Mouse (Mus musculus) forebrain, embryonic 10.5 days (tissue): ENCODE data around the gene Sgms2. TPM values are rescaled to one million over a fixed set of nuclear protein-coding genes. Genes with fewer than 3 reads are reported as not detected.
A peak's percentile ranks its signal among the peaks of the same experiment; 100 is the strongest.

Source experiments
- DNase-seq: peaks from one replicate; pipeline ENCODE4 v3.0.0-alpha.2; 2017; ENCODE audit warnings: low spot score; ENCODE audit errors: extremely low spot score
- H3K27ac ChIP-seq: fragments of 300-500 bp; sonication (generic); 2 replicates; pipeline ENCODE4 v1.5.1; 2016; ENCODE audit warnings: mild to moderate bottlenecking
- H3K27me3 ChIP-seq: fragments of 300-500 bp; sonication (generic); 2 replicates; pipeline ENCODE4 v1.6.1; 2016; ENCODE audit warnings: mild to moderate bottlenecking; ENCODE audit not compliant: poor library complexity, severe bottlenecking
- H3K36me3 ChIP-seq: fragments of 300-500 bp; sonication (generic); replicated peaks from 2 replicates; pipeline ENCODE4 v1.6.1; 2016; ENCODE audit warnings: mild to moderate bottlenecking, moderate library complexity
- H3K4me1 ChIP-seq: fragments of 300-500 bp; sonication (generic); 2 replicates; pipeline ENCODE4 v1.6.1; 2016
- H3K4me3 ChIP-seq: fragments of 300-500 bp; sonication (generic); 2 replicates; pipeline ENCODE4 v1.5.1; 2016; ENCODE audit warnings: mild to moderate bottlenecking, moderate library complexity
- H3K9me3 ChIP-seq: fragments of 300-500 bp; sonication (generic); 2 replicates; pipeline ENCODE4 v1.6.1; 2016; ENCODE audit warnings: mild to moderate bottlenecking, moderate library complexity
- WGBS: fragments of 180-500 bp; shearing (Covaris S2); methylation state at CpG from one replicate; pipeline ENCODE4 v1.1.7; 2016; 5-methylcytosine and 5-hydroxymethylcytosine counted together
- polyA plus RNA-seq: library from polyadenylated mRNA; unstranded; fragments of >200 nt; fragmentation: Nextera tagmentation; extraction: Ambion mirVana; gene quantifications from 2 replicates; pipeline ENCODE4 v1.2.1, GENCODE M21; 2016

Gene Sgms2
- polyA plus RNA-seq, result 0.97 and 1.0 TPM in 2 replicates

- Histone ChIP-seq H3K27ac (peak within 1 kb of the TSS; percentile 85), H3K27me3 (peaks cover 85% of the 10 kb centered on the region)
- WGBS, result 85% methylated on average over 2 of the region's 2 CpGs
Observed at GRCm38 (mm10) chr3:131491361-131491925, at the start of gene Sgms2. Sgms2 (minus strand) TSS chr3:131491411.

GRCm38 (mm10) chr3:131525229-131525628, 34.0 kb upstream of the Sgms2 start:
- no peak overlapping the region for H3K4me3 ChIP-seq
- WGBS, result 97% methylated on average over 3 of the region's 3 CpGs

More at GRCm38 (mm10) chr3:131491361-131491925, at the start of gene Sgms2:
- no peak for DNase-seq
- peak within 1 kb of the TSS; percentile 80 for H3K4me3 ChIP-seq
- H3K9me3 ChIP-seq, result no peaks in the 10 kb centered on the region
- no peaks in the 10 kb centered on the region for H3K36me3 ChIP-seq
- peaks cover 21% of the 10 kb centered on the region for H3K4me1 ChIP-seq

GRCm38 (mm10) chr3:131524779-131525178, 33.6 kb upstream of the Sgms2 start:
- Histone ChIP-seq H3K27me3 (no peaks in the 10 kb centered on the region), H3K27ac (no peak overlapping the region), H3K9me3 (no peaks in the 10 kb centered on the region), H3K36me3 (no peaks in the 10 kb centered on the region), H3K4me3 (no peak overlapping the region), H3K4me1 (no peaks in the 10 kb centered on the region)
- peak; percentile 29 for DNase-seq
- WGBS, result 26% methylated on average over 11 of the region's 11 CpGs

More at GRCm38 (mm10) chr3:131525229-131525628, 34.0 kb upstream of the Sgms2 start:
- Histone ChIP-seq H3K9me3 (no peaks in the 10 kb centered on the region), H3K27ac (no peak overlapping the region), H3K27me3 (no peaks in the 10 kb centered on the region), H3K36me3 (no peaks in the 10 kb centered on the region), H3K4me1 (no peaks in the 10 kb centered on the region)
- no peak for DNase-seq

- H3K9me3 ChIP-seq, result no peaks in the 10 kb centered on the region
- H3K36me3 ChIP-seq, result no peaks in the 10 kb centered on the region
- no peak for DNase-seq
- no peaks in the 10 kb centered on the region for H3K27me3 ChIP-seq
- no peaks in the 10 kb centered on the region for H3K4me1 ChIP-seq
- no peak overlapping the region for H3K27ac ChIP-seq
- 82% methylated on average over 5 of the region's 5 CpGs for WGBS
- no peak overlapping the region for H3K4me3 ChIP-seq
Observed at GRCm38 (mm10) chr3:131524210-131524609, 33.0 kb upstream of the Sgms2 start.

- WGBS, result 86% methylated on average over 9 of the region's 9 CpGs
Observed at GRCm38 (mm10) chr3:131523749-131524148, 32.5 kb upstream of the Sgms2 start.

GRCm38 (mm10) chr3:131522243-131522642, 31.0 kb upstream of the Sgms2 start:
- Histone ChIP-seq H3K36me3 (no peaks in the 10 kb centered on the region), H3K4me3 (no peak overlapping the region), H3K27ac (no peak overlapping the region), H3K27me3 (no peaks in the 10 kb centered on the region), H3K9me3 (no peaks in the 10 kb centered on the region), H3K4me1 (0 out of 2 replicates have a peak, but pooled peaks cover 5% of the 10 kb centered on the region)
- no peak for DNase-seq
- WGBS, result 92% methylated on average over 7 of the region's 7 CpGs

More at GRCm38 (mm10) chr3:131523749-131524148, 32.5 kb upstream of the Sgms2 start:
- no peak for DNase-seq
- H3K4me1 ChIP-seq, result no peaks in the 10 kb centered on the region
- no peak overlapping the region for H3K4me3 ChIP-seq
- no peaks in the 10 kb centered on the region for H3K27me3 ChIP-seq
- no peaks in the 10 kb centered on the region for H3K36me3 ChIP-seq
- H3K27ac ChIP-seq, result no peak overlapping the region
- no peaks in the 10 kb centered on the region for H3K9me3 ChIP-seq

GRCm38 (mm10) chr3:131521206-131521605, 30.0 kb upstream of the Sgms2 start:
- DNase-seq, result no peak
- Histone ChIP-seq H3K9me3 (no peaks in the 10 kb centered on the region), H3K27me3 (no peaks in the 10 kb centered on the region), H3K36me3 (no peaks in the 10 kb centered on the region), H3K4me3 (no peak overlapping the region), H3K4me1 (0 out of 2 replicates have a peak, but pooled peaks cover 5% of the 10 kb centered on the region), H3K27ac (no peak overlapping the region)
- 74% methylated on average over 4 of the region's 4 CpGs for WGBS

GRCm38 (mm10) chr3:131517756-131518155, 26.5 kb upstream of the Sgms2 start:
- H3K36me3 ChIP-seq, result no peaks in the 10 kb centered on the region
- WGBS, result 74% methylated on average over 6 of the region's 6 CpGs
- H3K4me3 ChIP-seq, result no peak overlapping the region

GRCm38 (mm10) chr3:131516332-131516999, 25.3 kb upstream of the Sgms2 start:
- Histone ChIP-seq H3K4me3 (no peak overlapping the region), H3K36me3 (no peaks in the 10 kb centered on the region), H3K9me3 (no peaks in the 10 kb centered on the region), H3K27ac (no peak overlapping the region), H3K27me3 (no peaks in the 10 kb centered on the region), H3K4me1 (0 out of 2 replicates have a peak, but pooled peaks cover 5% of the 10 kb centered on the region)
- no peak for DNase-seq
- WGBS, result 88% methylated on average over 7 of the region's 7 CpGs

More at GRCm38 (mm10) chr3:131517756-131518155, 26.5 kb upstream of the Sgms2 start:
- Histone ChIP-seq H3K27me3 (no peaks in the 10 kb centered on the region), H3K27ac (no peak overlapping the region), H3K4me1 (0 out of 2 replicates have a peak, but pooled peaks cover 5% of the 10 kb centered on the region), H3K9me3 (no peaks in the 10 kb centered on the region)
- no peak for DNase-seq

GRCm38 (mm10) chr3:131511616-131512015, 20.4 kb upstream of the Sgms2 start:
- Histone ChIP-seq H3K4me1 (no peaks in the 10 kb centered on the region), H3K27ac (no peak overlapping the region), H3K9me3 (no peaks in the 10 kb centered on the region), H3K4me3 (no peak overlapping the region), H3K27me3 (no peaks in the 10 kb centered on the region), H3K36me3 (no peaks in the 10 kb centered on the region)
- 75% methylated on average over 8 of the region's 8 CpGs for WGBS
- no peak for DNase-seq

GRCm38 (mm10) chr3:131508024-131508423, 16.8 kb upstream of the Sgms2 start:
- Histone ChIP-seq H3K36me3 (no peaks in the 10 kb centered on the region), H3K27ac (no peak overlapping the region), H3K9me3 (no peaks in the 10 kb centered on the region), H3K4me1 (no peaks in the 10 kb centered on the region), H3K4me3 (no peak overlapping the region), H3K27me3 (no peaks in the 10 kb centered on the region)
- 80% methylated on average over 2 of the region's 2 CpGs for WGBS
- no peak for DNase-seq

- Histone ChIP-seq H3K4me3 (no peak overlapping the region), H3K36me3 (no peaks in the 10 kb centered on the region), H3K9me3 (no peaks in the 10 kb centered on the region), H3K27me3 (no peaks in the 10 kb centered on the region), H3K27ac (no peak overlapping the region), H3K4me1 (peaks cover 9% of the 10 kb centered on the region)
- 88% methylated on average over 14 of the region's 14 CpGs for WGBS
- no peak for DNase-seq
Observed at GRCm38 (mm10) chr3:131504595-131505223, 13.5 kb upstream of the Sgms2 start.
